Mouse (Mus musculus): ENCODE data around the gene Spib. TPM values are rescaled to one million over a fixed set of nuclear protein-coding genes. Genes with fewer than 3 reads are reported as not detected.

Gene Spib
- total RNA-seq, 2 experiments from 2014 or later: 0.84 to 2.9 TPM

DNA sequence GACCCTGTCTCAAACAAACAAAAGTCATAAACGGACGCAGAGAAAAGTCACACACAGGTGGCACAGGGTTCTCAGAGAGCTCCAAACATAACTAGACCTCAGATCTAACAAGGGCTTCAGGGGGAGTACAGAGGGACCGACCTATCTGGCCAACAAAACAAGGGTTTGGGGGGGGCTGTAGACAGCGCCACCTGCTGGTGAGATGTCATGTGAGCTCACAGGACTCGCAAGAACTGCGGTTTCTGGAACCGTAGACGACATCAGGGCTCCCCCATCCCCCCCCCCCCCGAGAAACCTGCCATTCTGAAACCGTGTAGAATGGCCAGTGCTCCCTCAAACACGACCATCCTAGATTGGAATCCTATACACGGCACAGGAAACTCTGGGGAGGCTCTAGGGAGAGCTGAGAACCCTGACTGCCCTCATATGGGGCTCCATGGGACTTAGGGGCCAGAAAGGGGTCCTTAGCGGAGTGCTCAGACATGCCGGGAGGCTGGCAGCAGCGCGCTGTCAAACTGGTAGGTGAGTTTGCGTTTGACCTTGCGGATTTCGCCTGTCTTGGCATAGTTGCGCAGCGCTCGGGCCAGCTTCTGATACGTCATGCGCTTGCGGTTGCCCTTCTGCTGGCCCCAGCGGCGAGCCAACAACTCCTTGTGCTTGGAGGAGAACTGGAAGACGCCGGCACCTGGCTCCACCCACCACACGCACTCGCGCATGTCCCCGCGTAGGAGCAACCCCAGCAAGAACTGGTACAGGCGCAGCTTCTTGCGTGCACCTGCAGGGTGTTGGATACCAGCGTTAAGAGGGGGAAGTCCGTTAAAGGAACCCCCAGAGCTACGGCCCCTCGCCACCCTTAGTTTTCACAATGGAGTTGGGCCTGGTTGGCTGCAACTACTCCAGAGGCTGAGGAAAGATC is 4.1 kb downstream of the Spib start:
- peak in 1 of 2 experiments; percentile 48 for DNase-seq (ENCODE audit: low spot score in 2 of 2)

DNA sequence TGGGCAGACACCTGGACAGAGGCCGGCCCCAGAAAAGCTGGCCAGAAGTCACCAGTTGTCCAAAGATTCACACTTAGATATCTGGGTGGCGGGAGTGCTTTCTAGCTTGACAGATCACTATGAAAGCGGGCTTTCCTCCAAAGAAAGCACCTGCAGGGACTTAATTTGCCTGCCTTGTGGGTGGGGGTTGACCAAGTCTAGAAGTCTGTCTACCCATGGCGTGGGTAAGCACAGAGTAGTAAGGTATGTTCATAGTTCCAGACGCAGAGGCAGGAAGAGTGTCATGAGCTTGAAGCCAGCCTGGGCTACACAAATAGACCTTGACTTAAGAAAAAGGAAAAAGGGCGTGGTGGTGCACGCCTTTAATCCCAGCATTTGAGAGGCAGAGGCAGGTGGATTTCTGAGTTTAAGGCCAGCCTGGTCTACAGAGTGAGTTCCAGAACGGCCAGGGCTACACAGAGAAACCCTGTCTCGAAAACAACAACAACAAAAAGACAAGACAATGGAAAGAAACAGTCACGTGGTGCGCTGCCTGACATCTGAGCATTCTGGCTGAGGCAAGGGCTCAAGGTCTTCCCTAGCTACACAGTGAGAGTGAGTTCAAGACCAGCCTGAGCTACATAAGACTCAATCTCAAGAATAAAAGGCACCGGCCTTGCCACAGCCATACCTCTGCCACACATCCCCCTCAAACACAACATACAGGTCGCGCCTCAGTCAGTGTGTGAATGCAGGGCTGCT is 5.3 kb downstream of the Spib start:
- no peak for DNase-seq (ENCODE audit: low spot score in 2 of 2)

DNA sequence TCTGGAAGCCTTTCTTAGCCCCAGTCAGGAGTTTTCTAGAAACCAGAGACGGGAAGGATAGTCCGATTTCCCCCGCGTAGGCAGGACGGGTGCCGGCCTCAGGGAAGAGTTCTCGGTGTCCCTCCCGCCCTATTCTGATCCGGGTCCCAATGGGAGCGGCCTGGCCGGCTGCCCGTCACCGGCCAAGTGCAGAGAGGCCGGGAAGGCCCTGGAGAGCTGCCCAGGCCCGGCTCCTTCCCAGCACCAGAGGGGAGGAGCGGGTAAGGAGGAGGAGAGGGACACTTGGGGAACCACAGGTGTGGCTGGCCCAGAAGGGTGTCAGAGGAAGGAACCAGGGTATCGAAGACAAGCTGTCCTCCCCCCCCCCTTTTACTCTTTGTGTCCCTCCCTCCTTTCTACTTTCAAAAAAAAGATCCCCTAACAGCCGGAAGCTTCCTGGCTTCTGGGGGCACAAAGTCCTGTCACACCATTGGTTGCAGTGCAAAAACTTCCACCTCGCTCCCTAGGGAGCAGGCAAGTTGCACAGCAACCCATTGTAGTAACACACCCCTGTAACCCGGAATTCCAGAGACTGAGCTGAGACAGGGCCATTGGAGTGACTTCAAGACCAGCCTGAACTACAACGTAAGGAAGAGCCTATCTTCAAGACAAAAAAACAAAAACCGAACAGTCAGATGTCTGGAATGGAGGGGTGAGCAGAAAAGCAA is 6.6 kb downstream of the Spib start:
- DNase-seq (ENCODE audit: low spot score in 2 of 2): peak; percentile 49 to 60

DNA sequence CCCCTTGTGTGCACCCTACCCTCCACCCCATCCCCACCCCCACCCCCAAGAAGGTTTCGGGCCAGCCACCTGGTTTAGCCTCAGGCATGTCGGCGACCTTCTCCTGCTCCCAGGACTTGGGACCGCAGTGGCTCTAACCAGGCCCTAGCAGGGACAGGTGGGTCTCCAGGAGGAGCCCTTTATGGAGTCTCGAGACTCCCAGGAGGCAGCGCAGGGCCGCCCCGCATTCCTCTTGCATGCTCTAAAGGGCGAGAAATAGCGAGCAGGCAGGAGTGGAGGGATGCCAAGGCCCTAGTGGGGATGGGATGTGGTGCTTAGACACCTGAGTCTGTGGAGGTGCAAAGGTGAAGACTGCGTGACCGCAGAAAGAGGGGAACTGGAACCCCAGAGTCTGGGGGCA is 7.4 kb downstream of the Spib start, which contains the start of gene Mybpc2:
Mybpc2 (minus strand) TSS at position 155 of the 400 bp plus-strand sequence.
- DNase-seq (ENCODE audit: low spot score in 2 of 2): no peak

DNA sequence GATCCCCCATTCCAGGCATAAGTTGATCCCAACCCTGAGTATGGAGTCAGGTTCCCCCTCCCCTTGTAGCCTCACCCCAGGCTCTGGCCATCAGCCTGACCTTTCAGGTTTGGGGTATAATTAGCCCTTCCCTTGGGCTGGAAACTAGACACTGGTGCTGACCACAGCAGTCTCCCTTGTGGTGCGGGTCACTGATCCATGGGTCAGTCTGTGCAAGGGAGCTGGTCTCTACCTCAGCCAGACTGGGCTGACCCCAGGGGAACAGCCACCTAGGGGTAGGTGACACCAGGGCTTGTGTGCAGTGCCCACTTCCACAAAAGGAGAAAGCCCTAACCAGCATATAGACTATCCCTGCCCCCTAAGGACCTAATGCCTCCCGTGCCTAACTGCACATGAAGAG is 8.8 kb downstream of the Spib start:
- no peak for DNase-seq (ENCODE audit: low spot score in 2 of 2)

DNA sequence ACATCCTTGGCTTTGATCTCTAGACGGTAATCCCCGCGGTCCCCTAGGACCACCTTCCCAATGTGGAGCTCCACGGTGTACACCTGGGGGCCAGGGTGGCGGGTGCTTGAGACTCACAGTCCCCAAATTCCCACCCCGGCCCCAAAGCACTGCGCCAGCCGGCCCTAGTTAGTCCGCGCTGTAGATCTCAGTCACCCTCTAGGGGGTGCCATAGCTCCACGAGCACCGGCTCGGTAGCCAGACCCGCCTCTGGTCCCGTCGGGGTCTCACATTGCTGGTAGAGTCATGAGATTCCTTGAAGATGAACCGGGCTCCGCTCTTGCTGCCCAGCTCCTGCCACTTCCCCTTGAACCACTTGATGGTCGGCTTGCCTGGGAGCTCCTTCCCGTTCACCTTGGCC is 10.2 kb downstream of the Spib start:
- no peak for DNase-seq (ENCODE audit: low spot score in 2 of 2)

DNA sequence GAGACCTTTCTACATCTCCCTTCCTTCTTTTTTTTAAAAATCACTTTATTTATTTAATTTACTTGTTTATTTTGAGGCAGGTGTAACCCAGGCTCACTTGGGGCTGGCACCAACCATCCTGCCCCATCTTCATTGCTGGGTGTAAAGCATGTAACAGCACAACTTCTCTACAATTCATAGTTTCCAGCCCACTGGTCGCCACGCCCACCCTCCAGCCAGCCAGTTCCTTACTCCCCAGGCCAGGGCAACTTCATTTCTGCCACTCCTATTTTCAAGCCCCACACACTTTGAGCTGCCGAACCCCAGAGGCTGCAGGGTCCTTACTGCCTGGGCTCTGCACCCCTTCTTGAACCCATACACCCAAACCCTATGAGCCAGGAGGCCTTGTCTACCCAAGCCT is 10.9 kb downstream of the Spib start:
- no peak for DNase-seq (ENCODE audit: low spot score in 2 of 2)

DNA sequence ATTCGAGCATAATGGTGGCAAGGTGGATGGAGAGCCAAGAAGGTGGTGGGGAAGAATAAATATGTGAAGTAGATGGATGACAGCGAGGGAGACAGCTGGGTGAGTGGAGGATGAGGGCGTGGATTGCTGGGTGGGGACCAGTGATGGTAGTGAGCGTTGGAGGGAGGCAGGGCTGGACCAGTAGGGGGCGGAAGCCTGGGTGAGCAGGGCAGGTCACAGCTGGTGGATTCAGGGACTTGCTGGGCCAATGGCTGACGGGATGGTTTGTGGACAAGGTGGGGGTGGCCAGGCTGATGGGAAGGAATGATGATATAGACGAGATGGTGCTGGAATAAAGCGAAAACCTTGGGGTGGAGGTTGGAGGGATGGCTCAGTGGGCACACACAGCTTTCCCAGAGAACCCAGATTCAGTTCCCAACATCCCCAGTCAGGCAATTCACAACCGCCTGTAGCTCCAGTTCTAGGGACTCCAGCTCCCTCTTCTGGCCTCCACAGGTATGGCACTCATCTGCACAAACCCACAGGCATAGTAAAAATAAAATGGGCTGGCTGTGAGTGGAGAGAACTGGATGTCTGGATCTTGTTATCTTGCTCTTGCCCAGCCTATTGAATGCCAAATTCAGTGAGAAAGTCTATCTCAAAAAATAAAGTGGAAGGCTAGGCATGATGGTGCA is 12.5 kb downstream of the Spib start:
- DNase-seq (ENCODE audit: low spot score in 2 of 2): no peak

DNA sequence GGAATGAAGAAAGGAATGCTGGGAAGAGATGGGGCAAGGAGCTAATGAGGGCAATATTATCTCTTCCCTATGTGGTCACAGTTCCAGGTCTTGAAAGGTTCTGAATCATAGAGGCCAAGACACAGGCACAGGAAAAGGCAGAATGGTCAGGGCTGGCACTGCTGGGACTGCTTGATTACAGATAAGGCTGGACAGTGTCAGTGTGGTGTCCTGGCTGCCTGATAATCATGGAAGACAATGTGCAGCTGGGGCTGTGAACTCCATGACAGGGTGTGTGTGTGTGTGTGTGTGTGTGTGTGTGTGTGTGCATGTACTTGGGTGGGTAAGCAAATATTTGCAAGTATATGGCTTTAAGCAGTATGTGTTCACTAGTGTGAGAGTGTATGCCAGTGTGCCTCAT is 24.4 kb downstream of the Spib start:
- DNase-seq (ENCODE audit: low spot score in 2 of 2): no peak

DNA sequence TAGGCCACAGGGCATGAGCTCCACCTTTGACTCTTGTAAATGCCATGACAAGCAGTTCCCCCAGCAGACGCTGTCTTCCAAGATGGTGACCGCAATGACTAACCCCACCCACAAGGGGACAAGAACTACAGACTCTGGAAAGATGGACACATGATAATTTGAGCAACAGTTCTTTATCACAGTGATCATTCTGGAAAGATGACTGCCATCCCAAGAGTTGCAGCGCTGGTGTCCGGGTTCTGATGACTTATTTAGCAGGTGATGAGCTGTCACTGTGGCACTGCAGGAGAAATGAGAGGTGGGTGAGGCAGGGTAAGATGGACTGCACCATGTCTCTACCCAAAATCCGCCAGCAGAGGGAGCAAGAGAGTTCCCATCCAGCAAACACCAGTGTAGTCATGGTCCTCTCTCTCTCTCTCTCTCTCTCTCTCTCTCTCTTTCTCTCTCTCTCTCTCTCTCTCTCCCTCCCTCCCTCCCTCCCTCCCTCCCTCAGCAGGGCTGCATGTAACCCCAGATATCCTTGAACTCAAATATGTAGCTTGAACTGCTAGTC is 30.2 kb downstream of the Spib start:
- DNase-seq (ENCODE audit: low spot score in 2 of 2): no peak

DNA sequence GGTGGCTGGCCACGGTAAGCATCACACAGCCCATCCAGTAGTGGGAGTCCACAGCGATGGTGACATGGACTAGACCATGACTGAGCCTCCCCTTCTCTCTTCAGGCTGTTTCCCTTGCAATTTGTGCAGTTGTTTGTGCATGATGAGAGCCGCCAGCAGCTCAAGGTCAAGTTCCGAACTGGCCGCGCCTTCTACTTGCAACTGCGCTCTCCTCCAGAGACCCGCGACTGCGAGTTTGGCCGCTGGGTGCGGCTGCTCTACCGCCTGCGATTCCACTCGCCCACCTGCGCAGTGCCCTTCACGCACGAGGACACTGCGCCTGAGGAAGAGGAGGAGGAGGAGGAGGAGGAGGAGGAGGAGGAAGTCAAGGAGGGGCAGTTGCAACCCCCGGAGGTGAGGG is 31.8 kb downstream of the Spib start:
- no peak for DNase-seq (ENCODE audit: low spot score in 2 of 2)

DNA sequence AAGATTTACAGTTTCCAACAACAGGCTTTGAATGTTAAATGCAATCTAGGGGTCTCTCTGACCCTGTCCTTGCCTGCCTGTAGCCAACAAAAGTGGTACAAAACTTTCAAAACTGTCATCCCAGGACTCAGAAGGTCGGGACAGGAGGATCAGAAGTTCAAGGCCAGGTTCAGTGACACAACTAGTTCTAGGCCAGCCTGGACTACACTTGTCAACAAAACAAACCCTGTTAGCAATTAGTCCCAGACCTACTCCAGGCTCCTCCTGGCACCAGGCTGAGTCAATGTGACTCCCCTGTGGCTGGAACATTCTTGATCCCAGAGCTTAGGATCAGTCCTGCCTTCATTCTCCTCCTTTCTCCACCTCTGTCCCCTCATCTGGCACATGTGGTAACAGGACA is 32.9 kb downstream of the Spib start:
- DNase-seq (ENCODE audit: low spot score in 2 of 2): no peak

DNA sequence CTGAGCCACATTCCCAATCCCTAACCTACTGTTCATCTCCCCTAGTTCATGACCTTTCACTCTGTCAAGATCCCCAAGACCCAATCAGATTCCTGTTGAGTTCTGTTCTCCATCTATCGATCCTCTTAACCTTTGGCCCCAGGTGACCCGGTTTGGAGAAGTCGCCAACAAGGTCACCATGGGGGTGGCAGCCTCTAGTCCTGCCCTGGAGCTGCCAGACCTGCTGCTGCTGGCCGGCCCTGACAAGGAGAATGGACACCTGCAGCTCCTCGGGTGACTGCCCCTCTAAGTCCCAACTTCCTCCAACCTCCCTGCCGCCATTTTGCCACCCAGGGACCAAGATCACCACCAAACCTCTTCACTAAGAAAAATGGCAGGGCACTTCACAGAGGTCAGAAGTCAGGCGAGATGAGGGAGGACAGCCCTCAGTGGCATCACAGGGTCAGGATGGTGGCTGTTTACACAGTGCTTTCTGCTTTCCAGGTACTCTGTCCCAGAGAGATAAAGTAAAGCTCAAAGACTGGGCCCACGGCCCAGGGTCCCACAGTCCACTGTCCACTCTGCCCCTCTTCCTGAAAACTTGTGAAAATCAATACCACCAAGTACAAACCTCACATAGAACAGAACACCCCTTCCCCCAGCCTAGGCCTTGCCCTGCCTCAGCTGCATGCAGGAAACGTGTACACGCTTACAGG is 34.4 kb downstream of the Spib start:
- no peak for DNase-seq (ENCODE audit: low spot score in 2 of 2)

DNA sequence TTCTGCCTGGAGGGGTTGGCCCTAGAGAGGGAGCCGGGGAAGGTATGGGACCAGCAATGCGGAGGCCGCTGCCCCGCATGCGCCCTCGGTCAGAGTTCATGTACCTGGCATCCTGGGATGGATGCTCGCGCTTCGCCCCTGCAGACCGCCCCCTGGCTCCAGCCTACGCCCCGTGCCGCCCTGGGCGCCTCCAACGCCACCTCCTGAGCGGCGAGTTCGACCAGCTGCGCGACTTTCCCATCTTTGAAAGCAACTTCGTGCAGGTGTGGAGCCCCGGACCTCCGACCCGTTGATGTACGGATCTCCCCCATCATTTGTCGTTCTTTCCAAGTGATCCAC is 35.1 kb downstream of the Spib start:
- DNase-seq (ENCODE audit: low spot score in 2 of 2): no peak

DNA sequence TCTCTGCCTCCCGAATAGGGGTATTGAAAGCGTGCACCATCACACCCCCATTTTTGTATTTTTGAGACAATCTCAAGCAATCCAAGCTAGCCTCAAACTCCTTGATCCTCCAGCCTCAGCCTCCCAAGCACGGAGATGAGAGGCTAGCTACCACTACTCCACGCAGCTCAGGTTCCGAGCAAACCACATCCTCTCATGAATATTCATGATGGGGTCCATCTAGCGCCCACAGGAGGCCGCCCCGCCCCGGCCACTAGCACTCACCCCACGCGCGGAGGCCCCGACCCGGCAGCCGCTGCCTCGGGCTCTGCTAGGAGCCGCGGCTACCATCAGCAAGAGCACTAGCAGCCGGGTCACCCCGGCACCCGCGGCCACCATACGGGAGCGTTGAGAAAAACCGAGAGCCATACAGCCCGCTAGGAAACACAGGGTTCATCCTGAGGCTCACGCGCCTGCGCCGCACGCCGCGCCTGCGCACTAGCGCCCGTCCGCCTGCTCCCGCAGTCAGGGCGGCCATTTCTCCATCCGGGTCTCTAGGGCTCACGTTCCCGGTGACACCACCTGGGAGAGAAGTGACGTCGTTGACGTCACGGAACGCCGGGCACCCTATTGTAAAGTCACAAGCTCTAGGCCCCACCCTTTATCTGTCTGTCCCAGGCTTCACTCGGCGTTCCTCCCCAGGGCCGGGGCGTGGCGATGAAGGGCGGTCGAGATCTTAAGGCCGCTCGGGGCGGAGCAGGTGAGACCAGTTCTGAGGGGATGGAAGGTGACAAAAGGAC is 35.7 kb downstream of the Spib start, which contains the start of the genes Emc10 and Fam71e1:
Emc10 (minus strand) TSS at position 538 of the 779 bp plus-strand sequence.
Fam71e1 (plus strand) TSS at position 590 of the 779 bp plus-strand sequence.
- peak; percentile 94 for DNase-seq (ENCODE audit: low spot score in 2 of 2)

DNA sequence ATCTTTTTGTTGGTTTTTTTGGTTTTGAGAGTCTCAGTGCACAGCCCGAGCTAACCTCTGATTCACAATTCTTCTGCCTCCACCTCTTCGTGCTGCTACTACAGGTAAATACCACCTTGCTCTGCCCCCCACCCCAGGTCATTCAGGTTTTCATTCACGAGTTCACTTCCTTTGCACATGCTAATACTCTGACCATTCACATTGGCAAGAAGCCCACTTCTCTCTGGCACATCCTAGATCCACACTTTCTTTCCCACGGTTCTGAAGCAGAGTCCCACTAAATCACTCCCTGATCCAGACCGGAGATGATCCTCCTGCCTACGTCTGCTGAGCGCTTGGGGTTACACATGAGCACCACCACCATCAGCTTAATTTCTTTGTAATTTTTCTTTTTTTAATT is 36.8 kb downstream of the Spib start:
- DNase-seq (ENCODE audit: low spot score in 2 of 2): no peak

DNA sequence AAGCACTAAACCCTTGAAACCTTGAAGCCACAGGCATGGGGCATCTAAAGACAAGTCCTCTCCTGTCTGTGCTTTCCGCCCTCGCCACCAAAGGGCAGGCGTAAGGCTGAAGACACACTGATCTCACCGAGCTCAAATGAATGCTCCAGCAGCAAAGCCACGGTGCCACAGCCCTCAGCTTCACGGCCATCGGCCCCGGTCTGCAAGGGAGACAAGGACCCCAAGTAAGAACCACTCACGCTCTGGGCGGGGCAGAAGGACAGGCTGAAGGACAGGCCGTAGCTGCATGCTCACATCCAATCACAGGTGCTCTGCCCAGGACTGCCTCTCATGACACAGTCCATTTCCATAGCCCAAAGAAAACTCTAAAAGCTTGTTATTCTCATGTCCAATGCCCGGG is 37.2 kb downstream of the Spib start:
- no peak for DNase-seq (ENCODE audit: low spot score in 2 of 2)

DNA sequence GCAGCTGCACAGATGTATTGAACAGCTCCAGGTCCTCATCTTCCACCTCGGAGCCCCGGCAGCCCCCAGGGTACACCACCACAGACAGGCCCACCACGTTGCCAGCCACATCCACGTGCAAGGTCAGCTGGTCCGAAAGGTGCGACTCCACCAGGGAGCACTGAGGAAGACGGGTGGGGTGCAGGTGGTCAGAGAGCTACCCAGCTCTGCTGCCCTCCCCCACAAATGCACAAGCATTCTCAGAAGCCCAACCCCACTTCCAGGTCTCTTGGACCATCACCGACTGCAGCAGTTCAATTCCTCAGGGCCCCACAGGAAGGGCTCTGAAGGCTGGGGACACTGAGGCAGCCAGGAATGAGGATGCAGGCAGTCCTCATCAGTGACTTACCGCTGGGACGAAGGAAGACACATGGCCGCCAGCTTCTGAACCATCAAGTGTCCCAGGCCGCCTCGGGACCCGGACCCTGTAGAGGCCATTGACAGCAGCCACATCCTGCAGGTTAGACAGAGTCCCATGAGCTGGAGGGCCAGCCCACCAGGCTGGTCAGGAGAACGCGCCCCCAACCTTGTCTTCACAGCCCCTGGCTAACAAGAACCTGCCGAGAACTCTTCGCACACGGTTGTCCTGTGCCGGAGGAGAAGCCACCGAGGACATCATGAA is 39.6 kb downstream of the Spib start:
- DNase-seq (ENCODE audit: low spot score in 2 of 2): no peak

DNA sequence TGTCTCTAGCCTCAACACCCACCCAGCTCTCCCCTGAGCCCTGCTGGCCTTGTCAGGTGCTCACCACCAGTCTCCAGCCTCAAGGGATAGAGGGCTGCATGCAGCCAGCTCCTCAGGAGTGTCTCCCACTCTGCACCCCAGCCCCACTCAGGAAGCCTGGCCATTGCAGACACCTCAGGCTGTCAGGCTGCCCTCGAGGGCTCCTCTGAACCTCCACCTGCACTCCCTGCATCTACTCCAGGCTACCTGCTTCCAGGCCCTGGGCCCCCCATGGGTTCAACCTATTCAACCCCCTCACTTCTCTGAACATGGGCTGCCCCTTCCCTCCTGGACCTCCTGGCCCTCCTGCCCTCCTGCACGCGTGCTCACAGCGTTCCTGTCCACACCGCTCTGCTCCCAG is 40.5 kb downstream of the Spib start:
- no peak for DNase-seq (ENCODE audit: low spot score in 2 of 2)

All from adrenal gland, postnatal 4 days (tissue).